Mouse (Mus musculus) 3T3-L1 (cell line): Measurements from ENCODE around the gene Tiprl.
A peak's percentile ranks its signal among the peaks of the same experiment; 100 is the strongest.

ENCODE experiments used
- DNase-seq: peaks from one replicate; pipeline ENCODE4 v3.0.0-alpha.2; 2015; ENCODE audit warnings: low read depth, low spot score

The Tiprl gene

GRCm38 (mm10) chr1:165236321-165237298 lies at the start of gene Tiprl:
TSS of gene Tiprl (minus strand) at chr1:165236996.
- DNase-seq, result peak; percentile 96

GRCm38 (mm10) chr1:165284096-165284495 lies 47.3 kb upstream of the Tiprl start:
- DNase-seq, result no peak

- no peak for DNase-seq
Observed at GRCm38 (mm10) chr1:165282967-165283345, 46.2 kb upstream of the Tiprl start.

GRCm38 (mm10) chr1:165282222-165282966 lies 45.6 kb upstream of the Tiprl start:
- peak; percentile 19 for DNase-seq

- peak; percentile 53 for DNase-seq
Observed at GRCm38 (mm10) chr1:165281351-165282221, 44.8 kb upstream of the Tiprl start.

- no peak for DNase-seq
Observed at GRCm38 (mm10) chr1:165280741-165281140, 43.9 kb upstream of the Tiprl start.

- no peak for DNase-seq
Observed at GRCm38 (mm10) chr1:165274946-165275345, 38.1 kb upstream of the Tiprl start.

- peak; percentile 85 for DNase-seq
Observed at GRCm38 (mm10) chr1:165252027-165252671, 15.4 kb upstream of the Tiprl start.

- no peak for DNase-seq
Observed at GRCm38 (mm10) chr1:165250546-165250945, 13.8 kb upstream of the Tiprl start.

- no peak for DNase-seq
Observed at GRCm38 (mm10) chr1:165248842-165249241, 12.0 kb upstream of the Tiprl start.

GRCm38 (mm10) chr1:165247788-165248187 lies 11.0 kb upstream of the Tiprl start:
- DNase-seq, result no peak

- peak; percentile 90 for DNase-seq
Observed at GRCm38 (mm10) chr1:165247085-165247484, 10.3 kb upstream of the Tiprl start.

GRCm38 (mm10) chr1:165246587-165246986 lies 9.8 kb upstream of the Tiprl start:
- DNase-seq, result peak; percentile 39

GRCm38 (mm10) chr1:165235846-165236245 lies 950 bp downstream of the Tiprl start:
- no peak for DNase-seq

GRCm38 (mm10) chr1:165233806-165234205 lies 3.0 kb downstream of the Tiprl start:
- DNase-seq, result no peak

GRCm38 (mm10) chr1:165230691-165231090 lies 6.1 kb downstream of the Tiprl start:
- DNase-seq, result peak; percentile 19

- no peak for DNase-seq
Observed at GRCm38 (mm10) chr1:165229577-165229976, 7.2 kb downstream of the Tiprl start.

GRCm38 (mm10) chr1:165217023-165217589 lies 19.7 kb downstream of the Tiprl start:
- no peak for DNase-seq

GRCm38 (mm10) chr1:165215831-165216230 lies 21.0 kb downstream of the Tiprl start:
- no peak for DNase-seq

- no peak for DNase-seq
Observed at GRCm38 (mm10) chr1:165205591-165205990, 31.2 kb downstream of the Tiprl start.
